In the genomic region with DNA sequence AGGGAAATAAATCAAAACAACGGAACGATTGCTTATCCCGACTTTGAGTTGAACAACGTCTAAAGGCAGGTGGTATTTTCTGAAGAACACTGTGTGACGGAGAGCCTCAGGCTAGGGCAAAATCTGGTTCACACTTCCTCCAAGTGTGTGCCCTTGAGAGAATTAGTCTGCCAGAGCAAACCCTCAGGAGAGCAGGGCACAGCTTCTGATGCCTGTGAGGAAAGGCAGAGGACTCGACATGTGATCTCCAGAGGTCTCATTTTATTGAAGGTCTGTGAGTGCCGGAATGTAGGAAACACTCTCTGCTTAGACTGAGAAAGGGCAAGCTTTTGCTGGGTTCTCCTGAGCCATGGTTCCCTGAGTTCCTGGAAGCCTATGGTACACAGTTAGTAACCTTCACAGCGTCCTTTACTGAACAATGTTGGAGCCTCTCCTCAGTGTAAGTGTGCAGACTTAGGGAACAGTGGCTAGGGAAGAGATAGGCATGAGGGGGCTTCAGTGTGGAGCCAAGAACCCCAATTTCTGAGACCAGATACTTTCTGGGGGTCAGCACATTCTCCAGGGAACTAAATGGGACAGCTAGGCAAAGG, we compare ENCODE assay signal across 14 mouse cellular contexts.
DNase-seq lines count a peak whose midpoint lies in the region; ATAC-seq and TF ChIP-seq lines count a peak whose summit lies in the region.
"Had no signal": no experiment of that assay in that cellular context is flagged by ENCODE, and none has a peak within 500 bp of the region (broad histone marks: within the 10 kb centered on the region; RNA-seq: fewer than 3 reads in every experiment).

No protein-coding gene starts in this region.

- H3K27me3 ChIP-seq in heart, embryonic 13.5 days (replicated peaks): no peaks in the 10 kb centered on the region
- H3K27me3 ChIP-seq in heart, adult 2 months (ENCODE audit: control insufficient read depth, insufficient read depth, low read length): no peaks in the 10 kb centered on the region
- H3K27me3 ChIP-seq in lung, embryonic 15.5 days: no peaks in the 10 kb centered on the region
- H3K27me3 ChIP-seq: forebrain, embryonic 15.5 days had no signal

- no peaks in the 10 kb centered on the region for H3K79me2 ChIP-seq in heart, adult 2 months (replicated peaks; ENCODE audit: control insufficient read depth, insufficient read depth, low read length)

- TF ChIP-seq POLR2A in heart, adult 2 months (IDR thresholded peaks at IDR 0.05; ENCODE audit: insufficient read depth, low read depth, low read length): no peak
- no peak for TF ChIP-seq POLR2A in lung, adult 2 months (IDR thresholded peaks at IDR 0.05; ENCODE audit: borderline replicate concordance, extremely low read depth, low read depth, low read length)

- no peaks in the 10 kb centered on the region for H3K9me3 ChIP-seq in heart, embryonic 13.5 days
- no peaks in the 10 kb centered on the region for H3K9me3 ChIP-seq in lung, embryonic 15.5 days
- H3K9me3 ChIP-seq: forebrain, embryonic 15.5 days; liver, embryonic 12.5 days had no signal

- TF ChIP-seq EP300 in heart, adult 2 months (IDR thresholded peaks at IDR 0.05; ENCODE audit: insufficient read depth, low read depth, low read length): no peak

- ATAC-seq in heart, embryonic 13.5 days (ENCODE audit: extremely low read depth, insufficient number of reproducible peaks, low FRiP score, low TSS enrichment): no peak
- ATAC-seq in lung, embryonic 15.5 days (ENCODE audit: borderline replicate concordance, extremely low read depth, low FRiP score, low TSS enrichment): no peak
- ATAC-seq: forebrain, embryonic 15.5 days; inflammation-experienced regulatory T-cells, adult 6 months; liver, embryonic 12.5 days had no signal

- H3K9ac ChIP-seq in heart, embryonic 13.5 days: peak overlapping the region; percentile 24; the same call in 1 of the 2 replicates
- no peak overlapping the region for H3K9ac ChIP-seq in heart, adult 2 months (ENCODE audit: low read depth, low read length)
- H3K9ac ChIP-seq in lung, embryonic 15.5 days: no peak overlapping the region
- H3K9ac ChIP-seq: forebrain, embryonic 15.5 days had no signal

- no peak overlapping the region for H3K4me3 ChIP-seq in heart, embryonic 13.5 days
- no peak overlapping the region for H3K4me3 ChIP-seq in heart, adult 2 months
- no peak overlapping the region for H3K4me3 ChIP-seq in lung, embryonic 15.5 days
- no peak overlapping the region for H3K4me3 ChIP-seq in lung, adult 2 months (replicated peaks; ENCODE audit: extremely low read depth, low read depth, low read length)
- H3K4me3 ChIP-seq: forebrain, embryonic 15.5 days; gastrocnemius, adult 2 months; liver, embryonic 12.5 days; myocyte had no signal

- peak overlapping the region; percentile 67 for H3K27ac ChIP-seq in heart, embryonic 13.5 days (replicated peaks)
- no peak overlapping the region for H3K27ac ChIP-seq in heart, adult 2 months
- H3K27ac ChIP-seq in lung, embryonic 15.5 days: peak overlapping the region; percentile 32; the same call in 1 of the 2 replicates
- H3K27ac ChIP-seq: forebrain, embryonic 15.5 days; gastrocnemius, adult 2 months; liver, embryonic 12.5 days had no signal

- no peak for TF ChIP-seq CTCF in heart, adult 2 months (IDR thresholded peaks at IDR 0.05)
- no peak for TF ChIP-seq CTCF in lung, adult 2 months (IDR thresholded peaks at IDR 0.05; ENCODE audit: insufficient read depth, low read length)

- no peaks in the 10 kb centered on the region for H3K36me3 ChIP-seq in heart, embryonic 13.5 days
- no peaks in the 10 kb centered on the region for H3K36me3 ChIP-seq in heart, adult 2 months (ENCODE audit: control insufficient read depth, insufficient read depth, low read length)
- H3K36me3 ChIP-seq in lung, embryonic 15.5 days: no peaks in the 10 kb centered on the region
- H3K36me3 ChIP-seq: forebrain, embryonic 15.5 days; G1E had no signal

- intact Hi-C loops in heart, adult 2 months (cut with DNase I): no loop called here

- no peak overlapping the region for H3K4me2 ChIP-seq in heart, embryonic 13.5 days
- H3K4me2 ChIP-seq in lung, embryonic 15.5 days: no peak overlapping the region
- H3K4me2 ChIP-seq: forebrain, embryonic 15.5 days; liver, embryonic 12.5 days had no signal

- peaks cover 26% of the 10 kb centered on the region for H3K4me1 ChIP-seq in heart, embryonic 13.5 days
- peaks cover 6% of the 10 kb centered on the region for H3K4me1 ChIP-seq in heart, adult 2 months (ENCODE audit: control insufficient read depth, insufficient read depth, low read length)
- H3K4me1 ChIP-seq in lung, embryonic 15.5 days: peaks cover 14% of the 10 kb centered on the region
- peaks cover 5% of the 10 kb centered on the region; the same call in 1 of the 2 replicates for H3K4me1 ChIP-seq in lung, adult 2 months (ENCODE audit: control insufficient read depth, insufficient read depth, low read length)
- H3K4me1 ChIP-seq: forebrain, embryonic 15.5 days had no signal

- no peak for DNase-seq in heart, adult 2 months
- no peak for DNase-seq in lung, adult 2 months
- peak; percentile 32 to 67 for DNase-seq in kidney, adult 8-10 months
- DNase-seq in kidney, postnatal 36 days: peak; percentile 31 to 35
- no peak for DNase-seq in right cerebral cortex, postnatal 10 days (ENCODE audit: low spot score in 2 of 2)
- DNase-seq: cerebellum, adult 11 months; gastrocnemius, adult 2 months had no signal

- WGBS in heart, embryonic 13.5 days: 47% methylated on average over 8 of the region's 8 CpGs
- 51% methylated on average over 8 of the region's 8 CpGs for WGBS in heart, adult 2 months
- 37% methylated on average over 8 of the region's 8 CpGs for WGBS in lung, embryonic 15.5 days
- 45% methylated on average over 8 of the region's 8 CpGs for WGBS in lung, adult 2 months

Comparison
In these comparisons a context has a peak if more than half of its experiments do, and no peak if none do; other contexts are left out.
1. DNase-seq: peak in kidney, adult 8-10 months (2 of 2) and kidney, postnatal 36 days (2 of 2); none in heart, adult 2 months (0 of 2), lung, adult 2 months (single experiment) and right cerebral cortex, postnatal 10 days (0 of 2).